27 mouse cellular contexts compared by ENCODE assay signal in genomic region chr3:103494043-103494442, GRCm38 (mm10).
A peak's percentile ranks its signal among the peaks of the same experiment; 100 is the strongest.
DNase-seq lines count a peak whose midpoint lies in the region; ATAC-seq and TF ChIP-seq lines count a peak whose summit lies in the region.
"Had no signal": no experiment of that assay in that cellular context is flagged by ENCODE, and none has a peak within 500 bp of the region (broad histone marks: within the 10 kb centered on the region; RNA-seq: fewer than 3 reads in every experiment).

No protein-coding gene starts in this region.

- no peak overlapping the region for H3K9ac ChIP-seq in kidney, embryonic 14.5 days (ENCODE audit: low read depth, low read length)
- H3K9ac ChIP-seq: forebrain, postnatal 0 days; heart, embryonic 12.5 days; hindbrain, embryonic 13.5 days; limb, embryonic 15.5 days; liver, embryonic 14.5 days; lung, embryonic 14.5 days; midbrain, embryonic 15.5 days; neural tube, embryonic 13.5 days had no signal

- H3K4me3 ChIP-seq in spleen, adult 2 months (ENCODE audit: extremely low read depth, insufficient read depth, insufficient read length) = no peak overlapping the region
- H3K4me3 ChIP-seq in kidney, embryonic 14.5 days (ENCODE audit: low read length) = no peak overlapping the region
- H3K4me3 ChIP-seq: embryonic facial prominence, embryonic 10.5 days; heart, embryonic 12.5 days; hindbrain, embryonic 13.5 days; left cerebral cortex, adult 2 months; limb, embryonic 15.5 days; megakaryocyte, embryonic 14.5 days; midbrain, embryonic 15.5 days; neural tube, embryonic 13.5 days had no signal

- no peaks in the 10 kb centered on the region for H3K36me3 ChIP-seq in spleen, adult 2 months (ENCODE audit: control insufficient read depth, insufficient read depth, low read length)
- H3K36me3 ChIP-seq in kidney, embryonic 14.5 days (ENCODE audit: control insufficient read depth, insufficient read depth, low read length) = no peaks in the 10 kb centered on the region
- H3K36me3 ChIP-seq: embryonic facial prominence, embryonic 10.5 days; heart, embryonic 12.5 days; hindbrain, embryonic 13.5 days; limb, embryonic 15.5 days; midbrain, embryonic 15.5 days; neural tube, embryonic 13.5 days had no signal

- no peak for TF ChIP-seq POLR2A in spleen, adult 2 months (IDR thresholded peaks at IDR 0.05; ENCODE audit: low read depth, low read length)

- WGBS in spleen, adult 2 months = 31% methylated on average over 3 of the region's 3 CpGs
- 87% methylated on average over 3 of the region's 3 CpGs for WGBS in kidney, embryonic 14.5 days

- H3K4me2 ChIP-seq in kidney, embryonic 14.5 days (replicated peaks; ENCODE audit: low read depth, low read length) = no peak overlapping the region
- H3K4me2 ChIP-seq: heart, embryonic 12.5 days; hindbrain, embryonic 13.5 days; limb, embryonic 15.5 days; lung, embryonic 14.5 days; midbrain, embryonic 15.5 days; neural tube, embryonic 13.5 days had no signal

- H3K27ac ChIP-seq in spleen, adult 2 months (ENCODE audit: insufficient read depth, low read length) = peak overlapping the region; percentile 87
- H3K27ac ChIP-seq in kidney, embryonic 14.5 days (ENCODE audit: low read depth, low read length) = no peak overlapping the region
- H3K27ac ChIP-seq: embryonic facial prominence, embryonic 10.5 days; hindbrain, embryonic 13.5 days; left cerebral cortex, adult 2 months; limb, embryonic 15.5 days; liver, embryonic 14.5 days; midbrain, embryonic 15.5 days; neural tube, embryonic 13.5 days had no signal

- DNase-seq in spleen, adult 2 months (ENCODE audit: low read depth in 1 of 2, low spot score in 2 of 2) = peak in 1 of 2 experiments; percentile 31
- DNase-seq in spleen, postnatal 4 days (ENCODE audit: low spot score in 2 of 2) = no peak
- DNase-seq in naive thymus-derived CD4-positive, alpha-beta T cell, adult 2 months (ENCODE audit: low read depth) = peak; percentile 48
- no peak for DNase-seq in left cerebral cortex, adult 11 months (ENCODE audit: low spot score)
- no peak for DNase-seq in heart, adult 18-20 months
- DNase-seq: adrenal gland, postnatal 25 days; cerebellum, adult 8-10 months; forebrain, postnatal 0 days; gastrocnemius, postnatal 36 days; heart, postnatal 10 days; kidney, adult 8-10 months; kidney, postnatal 14 days; left cerebral cortex, postnatal 4 days; lung, embryonic 14.5 days; right cerebral cortex, adult 18-20 months; right cerebral cortex, postnatal 4 days had no signal

- H3K27me3 ChIP-seq in spleen, adult 2 months (ENCODE audit: control insufficient read depth, insufficient read depth, low read length) = no peaks in the 10 kb centered on the region
- no peaks in the 10 kb centered on the region for H3K27me3 ChIP-seq in kidney, embryonic 14.5 days (ENCODE audit: control insufficient read depth, insufficient read depth, low read length)
- H3K27me3 ChIP-seq: heart, embryonic 12.5 days; hindbrain, embryonic 13.5 days; limb, embryonic 15.5 days; midbrain, embryonic 15.5 days; neural tube, embryonic 13.5 days had no signal

- no peak for TF ChIP-seq CTCF in spleen, adult 2 months (IDR thresholded peaks at IDR 0.05; ENCODE audit: extremely low read depth, insufficient read depth, insufficient read length, insufficient replicate concordance)

- H3K9me3 ChIP-seq in kidney, embryonic 14.5 days (ENCODE audit: control insufficient read depth, low read length) = no peaks in the 10 kb centered on the region
- H3K9me3 ChIP-seq: embryonic facial prominence, embryonic 10.5 days; heart, embryonic 12.5 days; hindbrain, embryonic 13.5 days; limb, embryonic 15.5 days; megakaryocyte, embryonic 14.5 days; midbrain, embryonic 15.5 days; neural tube, embryonic 13.5 days had no signal

- peaks cover 5% of the 10 kb centered on the region; the same call in 1 of the 2 replicates for H3K4me1 ChIP-seq in spleen, adult 2 months (ENCODE audit: control insufficient read depth, insufficient read depth, insufficient read length)
- H3K4me1 ChIP-seq in kidney, embryonic 14.5 days (ENCODE audit: control insufficient read depth, insufficient read depth, low read length) = no peaks in the 10 kb centered on the region
- H3K4me1 ChIP-seq: heart, embryonic 12.5 days; limb, embryonic 15.5 days; midbrain, embryonic 15.5 days; neural tube, embryonic 13.5 days had no signal

- peak; percentile 58 to 74 for ATAC-seq in hematopoietic stem cell, adult 5-6 weeks (replicated peaks in 1 of 2; ENCODE audit: insufficient read depth in 1 of 2, low FRiP score in 2 of 2, low TSS enrichment in 1 of 2, low read depth in 1 of 2, poor library complexity in 2 of 2, severe bottlenecking in 2 of 2)
- no peak for ATAC-seq in kidney, embryonic 14.5 days (ENCODE audit: low FRiP score, low TSS enrichment)
- ATAC-seq: forebrain, postnatal 0 days; midbrain, embryonic 15.5 days had no signal
